Mouse (Mus musculus) frontal cortex, adult 2 months (tissue): ENCODE data around the gene Wdr37. TPM values are rescaled to one million over a fixed set of nuclear protein-coding genes. Genes with fewer than 3 reads are reported as not detected.

ENCODE experiments used
- DNase-seq, 2 experiments: peaks; one replicate each; pipeline ENCODE4 v3.0.0; 2022; ENCODE audit warnings: low spot score in 1 of 2; ENCODE audit errors: extremely low spot score in 1 of 2
- polyA plus RNA-seq: library from polyadenylated mRNA; depleted of rRNA; stranded (reverse); fragments of >200 nt; gene quantifications from 2 replicates; pipeline ENCODE4 v1.2.3, GENCODE M21; 2012; rRNA removed

The Wdr37 gene
- polyA plus RNA-seq, 1 experiment, result 41.2 TPM

- DNase-seq, result no peak
Observed at GRCm38 (mm10) chr13:8769654-8770227, 102.0 kb downstream of the Wdr37 start.

- no peak for DNase-seq
Observed at GRCm38 (mm10) chr13:8760940-8761339, 110.8 kb downstream of the Wdr37 start.

Other genes starting within 250 kb of the Wdr37 start
- 37.7 and 40.9 TPM in 2 replicates for gene Idi1, start 13.6 kb upstream of the Wdr37 start, polyA plus RNA-seq
- 0.12 TPM in 1 of 2 replicates, not detected in the other for gene Gm9745, start 76.3 kb upstream of the Wdr37 start, polyA plus RNA-seq
- gene Idi2, start 81.0 kb upstream of the Wdr37 start, polyA plus RNA-seq, result 0.04 TPM in 1 of 2 replicates, not detected in the other
- gene Gtpbp4, start 124.2 kb upstream of the Wdr37 start, polyA plus RNA-seq, result 21.5 and 23.4 TPM in 2 replicates
- 31.7 and 34.2 TPM in 2 replicates for gene Larp4b, start 222.0 kb upstream of the Wdr37 start, polyA plus RNA-seq